Mouse (Mus musculus) liver, adult 10 weeks (tissue): ENCODE data around the gene Haus3. TPM values are rescaled to one million over a fixed set of nuclear protein-coding genes. Genes with fewer than 3 reads are reported as not detected.

Source experiments
- polyA plus RNA-seq: library from polyadenylated mRNA; stranded (reverse); fragments of 350-450 nt; fragmentation: Illumina TruSeq; extraction: RNeasy Lipid Tissue Mini Kit (QIAGEN cat#74804); gene quantifications from one replicate; pipeline ENCODE4 v1.2.3, GENCODE M21; 2014; ENCODE audit warnings: low read depth, low replicate concordance

Haus3 gene
- 13.3 TPM for polyA plus RNA-seq

DNA sequence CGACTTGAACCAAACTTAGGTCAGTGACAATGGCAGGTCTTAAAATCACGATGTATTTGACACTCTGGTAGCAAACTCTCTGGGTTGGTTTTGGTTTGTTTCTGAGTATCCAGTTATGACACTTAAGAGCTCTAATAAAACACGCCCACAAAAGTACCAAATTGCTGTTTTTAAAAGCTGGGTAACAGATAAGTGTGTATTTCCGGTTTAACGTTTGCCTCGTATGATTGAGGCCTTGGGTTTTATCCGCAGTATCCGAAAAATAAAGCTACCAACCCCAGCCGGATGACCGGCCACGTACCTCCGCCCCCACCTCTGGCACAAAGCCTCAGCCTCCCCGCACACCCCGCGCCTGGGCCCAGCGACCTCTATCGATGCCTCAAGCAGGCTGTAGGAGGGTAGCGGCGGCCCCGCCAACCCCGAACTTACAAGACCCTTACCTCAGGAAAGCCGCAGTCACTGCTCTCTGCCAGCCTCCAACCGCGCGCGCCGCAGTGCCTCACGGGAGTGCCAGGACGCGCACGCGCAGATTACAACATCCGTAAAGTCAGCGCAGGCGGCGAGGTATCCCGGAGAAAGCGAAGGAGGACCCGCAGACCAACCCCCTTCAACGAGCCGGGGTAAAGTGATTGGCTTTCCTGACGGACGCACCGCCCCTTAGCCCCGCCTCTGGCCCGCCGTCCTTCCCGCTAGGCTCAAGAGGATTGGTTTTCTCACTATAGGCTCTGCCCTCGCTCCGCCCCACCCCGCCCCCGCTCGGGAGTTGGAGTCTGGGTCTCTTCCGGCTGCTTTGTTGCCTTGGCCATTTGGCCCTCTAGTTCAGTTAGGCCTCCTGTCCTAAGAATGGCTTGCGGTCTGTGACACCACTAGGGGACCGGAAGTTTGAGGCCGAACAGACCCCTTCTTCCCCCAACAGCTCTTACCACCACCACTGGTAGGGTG is at the start of gene Haus3, which contains the start of gene Poln:
Haus3 (minus strand) TSS at position 578 of the 942 bp plus-strand sequence.
Poln (minus strand) TSS at position 499 of the 942 bp plus-strand sequence.

GRCm38 (mm10) chr5:34187601-34188316 is 18.4 kb upstream of the Haus3 start, which contains the start of gene Mxd4:
Gene Mxd4, minus strand, starts transcription at chr5:34187720.

Other genes with a start within 250 kb of the Haus3 start
- gene Nelfa, start 233.1 kb downstream of the Haus3 start, polyA plus RNA-seq: 3.2 TPM
- gene Gm1673, start 186.1 kb downstream of the Haus3 start, polyA plus RNA-seq: not detected
- not detected for gene Nat8l, start 173.5 kb downstream of the Haus3 start, polyA plus RNA-seq
- gene Poln, start 79 bp downstream of the Haus3 start, polyA plus RNA-seq: not detected
- gene Mxd4, start 18.2 kb upstream of the Haus3 start, polyA plus RNA-seq: 9.6 TPM
- not detected for gene Zfyve28, start 118.9 kb upstream of the Haus3 start, polyA plus RNA-seq
- gene Cfap99, start 119.1 kb upstream of the Haus3 start, polyA plus RNA-seq: not detected
- gene Rnf4, start 166.8 kb upstream of the Haus3 start, polyA plus RNA-seq: 69.1 TPM
- gene Fam193a, start 200.4 kb upstream of the Haus3 start, polyA plus RNA-seq: 9.6 TPM